Mouse (Mus musculus) liver, postnatal 0 days (tissue): ENCODE results near the gene Cyp4f16.

Experiments
- CTCF ChIP-seq: sonication (generic); IDR thresholded peaks from 2 replicates; pipeline ENCODE4 v1.5.1; 2016; ENCODE audit warnings: antibody characterized with exemption, low read depth
- EP300 ChIP-seq: IDR thresholded peaks from 2 replicates; pipeline ENCODE4 v1.6.1; 2016; ENCODE audit warnings: antibody characterized with exemption, low read depth, mild to moderate bottlenecking

DNA sequence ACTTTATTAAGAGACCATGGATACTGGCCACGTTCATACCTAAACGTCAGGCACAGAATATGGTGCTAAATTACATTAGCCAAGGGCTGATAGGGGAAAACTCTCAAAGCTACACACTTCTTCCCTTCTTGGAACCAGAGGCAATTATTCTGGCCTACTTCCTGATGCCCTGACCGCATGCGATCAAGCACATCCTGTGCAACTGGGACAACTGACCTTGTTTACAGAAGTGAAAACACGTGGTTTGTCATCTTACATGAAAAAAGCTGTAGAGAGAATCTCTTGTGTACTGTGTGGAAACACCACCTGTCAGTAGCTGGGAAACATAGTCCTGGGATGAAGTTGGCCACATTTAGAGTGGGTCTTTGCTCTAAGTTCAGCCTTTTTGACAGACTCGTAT lies 2.3 kb upstream of the Cyp4f16 start:
- TF ChIP-seq CTCF (no peak), EP300 (no peak)
